Mouse (Mus musculus): Measurements from ENCODE around the gene Tbx21.

- peak; percentile 20 for TF ChIP-seq CTCF (IDR thresholded peaks at IDR 0.05; ENCODE audit: low read depth, low read length)
- no peak for TF ChIP-seq EP300 (IDR thresholded peaks at IDR 0.05; ENCODE audit: insufficient read depth, low read depth, low read length)
Measured at GRCm38 (mm10) chr11:97072533-97072932, 42.6 kb downstream of the Tbx21 start.
